Mouse (Mus musculus): ENCODE results near the gene Slc16a14. TPM values are rescaled to one million over a fixed set of nuclear protein-coding genes. Genes with fewer than 3 reads are reported as not detected.
"Not testable (repeated sequence)": the region's sequence is repeated elsewhere in the genome, so short reads cannot be mapped to it uniquely, and the experiment has no call there.

The Slc16a14 gene
- polyA plus RNA-seq (2014; fragmentation: Nextera tagmentation; extraction: Ambion mirVana) = 0.29 and 0.31 TPM in 2 replicates

DNA sequence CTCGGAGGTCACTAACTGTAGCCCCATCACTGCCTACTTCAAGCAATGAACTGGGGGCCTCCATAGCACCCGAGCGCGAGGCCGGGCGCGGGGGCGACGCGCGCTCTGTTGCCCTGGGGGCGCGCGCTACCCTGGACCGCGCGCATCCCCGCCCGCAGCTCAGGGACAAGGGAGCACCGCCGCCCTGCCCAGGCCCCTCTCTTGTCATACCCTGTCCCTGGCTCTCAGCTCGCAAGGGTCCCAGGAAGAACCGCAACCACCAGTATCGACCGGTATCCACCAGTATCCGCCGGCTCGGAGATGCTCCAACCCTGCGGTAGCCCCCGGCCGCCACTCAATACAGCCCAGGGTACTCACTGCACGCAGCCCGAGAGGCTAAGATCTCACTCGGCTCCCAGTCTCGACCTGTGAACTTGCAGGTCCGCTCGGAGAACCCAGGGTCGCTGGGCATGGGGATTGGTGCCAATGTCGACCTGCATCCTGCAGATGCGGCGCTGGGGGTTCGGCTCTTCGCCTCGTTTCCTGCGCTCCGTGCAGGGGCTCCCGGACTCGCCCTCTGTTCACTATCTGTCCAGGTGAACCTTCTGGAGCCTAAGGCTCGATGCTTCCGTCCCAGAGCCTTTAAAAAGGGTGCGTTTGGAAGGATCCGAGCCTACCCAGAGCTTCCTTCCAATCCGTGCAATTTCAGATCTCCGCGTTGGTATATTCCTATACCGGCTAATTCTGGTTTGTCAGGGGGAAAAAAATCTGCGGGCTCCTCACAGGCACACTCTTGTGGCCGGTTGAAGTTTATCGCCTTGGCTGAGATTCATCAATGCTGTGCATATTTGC is at the start of gene Slc16a14:
Slc16a14 (minus strand) TSS at position 632 of the 831 bp plus-strand sequence.
- Histone ChIP-seq H3K4me3 (ENCODE audit: low read depth, low read length) (peak within 1 kb of the TSS; percentile 57), H3K27ac (replicated peaks; ENCODE audit: low read depth, low read length) (no peak within 1 kb of the TSS), H3K9ac (replicated peaks; ENCODE audit: low read length) (peak within 1 kb of the TSS; percentile 58), H3K4me1 (ENCODE audit: control insufficient read depth, insufficient read depth, low read length) (no peaks in the 10 kb centered on the region), H3K9me3 (replicated peaks; ENCODE audit: control insufficient read depth, low read length) (no peaks in the 10 kb centered on the region), H3K27me3 (ENCODE audit: control insufficient read depth, insufficient read depth, low read length) (peaks cover 7% of the 10 kb centered on the region; the same call in 1 of the 2 replicates), H3K4me2 (ENCODE audit: low read depth, low read length) (peak within 1 kb of the TSS; percentile 95), H3K36me3 (replicated peaks; ENCODE audit: control insufficient read depth, insufficient read depth, low read depth, low read length) (no peaks in the 10 kb centered on the region)
- under 1% methylated on average over 54 of the region's 59 CpGs for WGBS
- ATAC-seq (replicated peaks; ENCODE audit: insufficient number of reproducible peaks, low FRiP score, low TSS enrichment, low read depth) = peak; percentile 85
- DNase-seq (ENCODE audit: low spot score) = peak; percentile 84

GRCm38 (mm10) chr1:84961779-84962178 is 26.8 kb upstream of the Slc16a14 start:
- H3K4me1 ChIP-seq (ENCODE audit: control insufficient read depth, insufficient read depth, low read length); ATAC-seq (replicated peaks; ENCODE audit: insufficient number of reproducible peaks, low FRiP score, low TSS enrichment, low read depth); H3K27ac ChIP-seq (replicated peaks; ENCODE audit: low read depth, low read length); H3K4me2 ChIP-seq (ENCODE audit: low read depth, low read length); H3K4me3 ChIP-seq (ENCODE audit: low read depth, low read length); H3K9ac ChIP-seq (replicated peaks; ENCODE audit: low read length); H3K9me3 ChIP-seq (replicated peaks; ENCODE audit: control insufficient read depth, low read length); H3K27me3 ChIP-seq (ENCODE audit: control insufficient read depth, insufficient read depth, low read length); DNase-seq (ENCODE audit: low spot score); H3K36me3 ChIP-seq (replicated peaks; ENCODE audit: control insufficient read depth, insufficient read depth, low read depth, low read length): not testable (repeated sequence)
- 4% methylated on average over 12 of the region's 12 CpGs for WGBS

DNA sequence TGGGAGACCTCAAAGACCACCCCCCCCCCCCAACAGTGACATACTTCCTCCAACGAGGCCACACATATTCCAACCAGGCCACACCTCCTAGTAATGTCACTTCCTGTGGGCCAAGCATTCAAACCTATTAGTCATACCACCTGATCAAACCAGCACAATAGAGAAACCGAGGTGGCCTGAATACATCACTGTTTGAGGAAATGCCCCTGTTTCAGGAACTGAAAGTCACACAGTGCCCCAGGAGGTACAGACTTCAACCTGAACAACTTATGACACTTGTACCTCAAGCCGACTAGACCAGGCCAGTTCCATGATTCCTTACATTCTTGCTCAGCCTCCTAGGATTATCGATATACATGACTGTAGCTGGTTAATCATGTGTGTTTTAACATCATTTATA is 22.8 kb upstream of the Slc16a14 start:
- not testable (repeated sequence) for H3K4me1 ChIP-seq (ENCODE audit: control insufficient read depth, insufficient read depth, low read length); H3K4me2 ChIP-seq (ENCODE audit: low read depth, low read length); H3K9me3 ChIP-seq (replicated peaks; ENCODE audit: control insufficient read depth, low read length); DNase-seq (ENCODE audit: low spot score); H3K27ac ChIP-seq (replicated peaks; ENCODE audit: low read depth, low read length); H3K27me3 ChIP-seq (ENCODE audit: control insufficient read depth, insufficient read depth, low read length); H3K4me3 ChIP-seq (ENCODE audit: low read depth, low read length); H3K9ac ChIP-seq (replicated peaks; ENCODE audit: low read length); ATAC-seq (replicated peaks; ENCODE audit: insufficient number of reproducible peaks, low FRiP score, low TSS enrichment, low read depth); H3K36me3 ChIP-seq (replicated peaks; ENCODE audit: control insufficient read depth, insufficient read depth, low read depth, low read length)
- 81% methylated on average over 4 of the region's 4 CpGs for WGBS

DNA sequence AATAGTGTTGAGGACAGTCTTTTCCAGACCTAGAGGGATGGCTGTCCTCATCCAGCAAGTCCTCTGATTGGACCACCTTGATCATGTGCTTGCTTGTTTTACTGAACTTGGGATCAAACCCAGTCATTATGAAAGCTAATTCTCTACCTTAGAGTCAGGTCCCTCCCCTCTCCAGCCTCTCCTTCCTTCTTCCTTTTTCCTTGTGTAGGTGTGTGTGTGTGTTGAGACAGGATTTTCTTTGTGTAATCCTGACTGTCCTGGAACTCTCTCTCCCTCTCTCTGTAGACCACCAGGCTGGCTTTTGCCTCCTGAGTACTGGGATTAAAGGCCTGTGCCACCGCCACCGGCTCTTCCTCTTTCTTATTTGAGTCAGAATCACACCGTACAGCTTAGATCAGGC is 21.8 kb upstream of the Slc16a14 start:
- H3K9me3 ChIP-seq (replicated peaks; ENCODE audit: control insufficient read depth, low read length); DNase-seq (ENCODE audit: low spot score); H3K4me1 ChIP-seq (ENCODE audit: control insufficient read depth, insufficient read depth, low read length); H3K27me3 ChIP-seq (ENCODE audit: control insufficient read depth, insufficient read depth, low read length); H3K4me3 ChIP-seq (ENCODE audit: low read depth, low read length); H3K27ac ChIP-seq (replicated peaks; ENCODE audit: low read depth, low read length); H3K9ac ChIP-seq (replicated peaks; ENCODE audit: low read length); ATAC-seq (replicated peaks; ENCODE audit: insufficient number of reproducible peaks, low FRiP score, low TSS enrichment, low read depth); H3K36me3 ChIP-seq (replicated peaks; ENCODE audit: control insufficient read depth, insufficient read depth, low read depth, low read length); H3K4me2 ChIP-seq (ENCODE audit: low read depth, low read length): not testable (repeated sequence)
- WGBS = 83% methylated on average over 3 of the region's 3 CpGs

DNA sequence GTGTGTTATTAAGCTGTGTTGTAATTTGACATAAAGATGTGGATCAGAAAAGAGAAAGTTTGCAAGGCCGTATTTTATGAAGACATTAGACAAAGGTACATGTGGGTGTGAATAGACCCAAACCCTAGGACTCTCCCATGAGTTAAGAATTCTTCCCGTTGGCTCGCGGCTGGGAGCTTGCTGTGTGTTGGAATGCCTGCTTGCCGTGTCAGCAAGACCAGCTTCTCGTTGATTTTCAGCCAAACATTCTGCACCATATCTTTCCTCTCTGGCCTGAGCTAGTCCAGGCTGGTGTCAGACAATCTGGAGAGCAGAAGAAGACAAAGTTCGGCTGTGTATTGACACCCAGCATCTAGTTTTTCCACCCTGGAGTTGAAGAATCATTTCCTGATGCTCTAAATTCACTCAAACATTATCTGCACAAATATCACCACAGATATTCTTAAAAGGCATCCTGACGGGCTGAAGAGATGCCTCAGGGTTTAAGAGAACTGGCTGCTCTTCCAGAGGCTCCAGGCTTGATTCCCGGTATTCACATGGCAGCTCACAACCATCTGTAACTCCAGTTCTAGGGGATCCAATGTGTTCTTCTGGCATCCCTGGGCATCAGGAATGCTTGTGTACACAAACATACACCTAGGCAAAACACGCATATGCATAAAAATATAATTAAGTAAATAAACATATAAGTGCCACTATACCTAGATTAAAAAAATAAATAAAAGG is 17.7 kb upstream of the Slc16a14 start:
- DNase-seq (ENCODE audit: low spot score) = no peak

DNA sequence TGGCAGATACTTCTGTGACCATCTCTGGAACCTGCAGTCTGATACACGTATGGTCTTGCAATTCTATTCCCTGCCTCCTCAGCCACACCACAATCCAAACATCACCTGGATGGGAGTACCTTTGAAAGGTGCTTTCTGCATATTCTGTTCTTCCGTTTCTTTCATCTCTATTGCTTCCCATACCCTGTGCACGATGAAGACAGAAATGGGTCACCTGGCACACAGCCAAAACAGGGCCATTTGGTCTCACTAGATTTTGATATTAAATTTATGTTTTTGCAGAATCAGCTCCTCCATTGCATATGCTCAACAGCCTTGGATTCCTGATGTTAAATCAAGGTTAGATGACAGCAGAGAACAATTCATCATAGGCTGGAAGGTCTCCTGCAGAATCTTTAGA is 16.6 kb upstream of the Slc16a14 start:
- WGBS = 79% methylated on average over 3 of the region's 3 CpGs
- Histone ChIP-seq H3K27me3 (ENCODE audit: control insufficient read depth, insufficient read depth, low read length) (no peaks in the 10 kb centered on the region), H3K4me2 (ENCODE audit: low read depth, low read length) (no peak overlapping the region), H3K27ac (replicated peaks; ENCODE audit: low read depth, low read length) (no peak overlapping the region), H3K4me3 (ENCODE audit: low read depth, low read length) (no peak overlapping the region), H3K9me3 (replicated peaks; ENCODE audit: control insufficient read depth, low read length) (0 out of 2 replicates have a peak, but pooled peaks cover under 1% of the 10 kb centered on the region), H3K36me3 (replicated peaks; ENCODE audit: control insufficient read depth, insufficient read depth, low read depth, low read length) (no peaks in the 10 kb centered on the region), H3K9ac (replicated peaks; ENCODE audit: low read length) (no peak overlapping the region), H3K4me1 (ENCODE audit: control insufficient read depth, insufficient read depth, low read length) (no peaks in the 10 kb centered on the region)
- DNase-seq (ENCODE audit: low spot score) (no peak), ATAC-seq (replicated peaks; ENCODE audit: insufficient number of reproducible peaks, low FRiP score, low TSS enrichment, low read depth) (no peak)

More for the DNA sequence above, 17.7 kb upstream of the Slc16a14 start:
- H3K27me3 ChIP-seq (ENCODE audit: control insufficient read depth, insufficient read depth, low read length) = no peaks in the 10 kb centered on the region
- no peak for ATAC-seq (replicated peaks; ENCODE audit: insufficient number of reproducible peaks, low FRiP score, low TSS enrichment, low read depth)
- H3K9ac ChIP-seq (replicated peaks; ENCODE audit: low read length) = no peak overlapping the region
- H3K27ac ChIP-seq (replicated peaks; ENCODE audit: low read depth, low read length) = no peak overlapping the region
- no peak overlapping the region for H3K4me3 ChIP-seq (ENCODE audit: low read depth, low read length)
- H3K9me3 ChIP-seq (replicated peaks; ENCODE audit: control insufficient read depth, low read length) = 0 out of 2 replicates have a peak, but pooled peaks cover 4% of the 10 kb centered on the region
- H3K4me1 ChIP-seq (ENCODE audit: control insufficient read depth, insufficient read depth, low read length) = no peaks in the 10 kb centered on the region
- 81% methylated on average over 10 of the region's 10 CpGs for WGBS
- H3K36me3 ChIP-seq (replicated peaks; ENCODE audit: control insufficient read depth, insufficient read depth, low read depth, low read length) = no peaks in the 10 kb centered on the region
- H3K4me2 ChIP-seq (ENCODE audit: low read depth, low read length) = no peak overlapping the region

DNA sequence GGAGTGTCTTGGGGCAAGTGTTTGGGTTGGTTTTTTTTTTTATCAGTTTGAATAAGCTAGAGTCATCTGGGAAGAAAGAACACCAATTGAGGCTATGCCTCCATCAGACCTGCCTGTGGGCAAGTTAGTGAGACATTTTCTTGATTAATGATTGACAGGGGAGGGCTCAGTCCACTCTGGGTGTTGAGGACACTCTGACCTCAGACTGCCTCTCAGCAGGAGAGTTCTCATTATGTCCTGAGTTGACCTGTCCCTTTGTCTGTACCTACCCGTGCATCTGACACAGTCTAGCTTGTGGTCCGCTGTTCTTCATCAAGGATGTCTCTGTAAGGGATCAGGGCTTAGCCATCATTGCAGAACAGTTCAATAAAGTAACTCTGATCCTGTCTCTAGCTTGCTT is 12.5 kb upstream of the Slc16a14 start:
- no peaks in the 10 kb centered on the region for H3K36me3 ChIP-seq (replicated peaks; ENCODE audit: control insufficient read depth, insufficient read depth, low read depth, low read length)
- H3K4me2 ChIP-seq (ENCODE audit: low read depth, low read length) = no peak overlapping the region
- no peaks in the 10 kb centered on the region for H3K9me3 ChIP-seq (replicated peaks; ENCODE audit: control insufficient read depth, low read length)
- 72% methylated on average over 2 of the region's 2 CpGs for WGBS
- H3K27ac ChIP-seq (replicated peaks; ENCODE audit: low read depth, low read length) = no peak overlapping the region
- H3K4me3 ChIP-seq (ENCODE audit: low read depth, low read length) = no peak overlapping the region
- H3K4me1 ChIP-seq (ENCODE audit: control insufficient read depth, insufficient read depth, low read length) = no peaks in the 10 kb centered on the region
- H3K9ac ChIP-seq (replicated peaks; ENCODE audit: low read length) = no peak overlapping the region
- ATAC-seq (replicated peaks; ENCODE audit: insufficient number of reproducible peaks, low FRiP score, low TSS enrichment, low read depth) = no peak
- no peak for DNase-seq (ENCODE audit: low spot score)
- no peaks in the 10 kb centered on the region for H3K27me3 ChIP-seq (ENCODE audit: control insufficient read depth, insufficient read depth, low read length)

DNA sequence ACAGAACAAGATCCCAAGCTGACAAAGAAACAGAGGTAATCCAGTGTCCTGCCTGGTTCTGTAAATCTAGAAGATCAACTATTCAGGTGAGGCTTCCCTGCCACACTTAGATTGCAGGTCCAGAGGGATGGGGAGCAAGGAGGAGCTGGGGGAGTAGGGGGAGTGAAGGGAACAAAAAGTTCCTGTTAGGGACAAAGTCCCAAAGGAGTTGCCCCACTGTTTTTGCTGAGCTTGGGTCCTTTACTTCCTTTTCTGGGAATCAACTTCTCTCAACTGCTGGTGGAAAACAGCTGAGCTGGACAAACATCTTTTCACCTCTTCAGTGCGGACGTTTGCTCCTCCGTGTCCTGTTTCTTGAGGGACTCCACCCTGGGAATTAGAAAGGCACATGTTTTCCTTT is 11.0 kb upstream of the Slc16a14 start:
- no peak overlapping the region for H3K9ac ChIP-seq (replicated peaks; ENCODE audit: low read length)
- no peak for DNase-seq (ENCODE audit: low spot score)
- H3K4me1 ChIP-seq (ENCODE audit: control insufficient read depth, insufficient read depth, low read length) = no peaks in the 10 kb centered on the region
- no peak overlapping the region for H3K4me2 ChIP-seq (ENCODE audit: low read depth, low read length)
- no peaks in the 10 kb centered on the region for H3K27me3 ChIP-seq (ENCODE audit: control insufficient read depth, insufficient read depth, low read length)
- WGBS = 77% methylated on average over 3 of the region's 3 CpGs
- no peak overlapping the region for H3K27ac ChIP-seq (replicated peaks; ENCODE audit: low read depth, low read length)
- no peak for ATAC-seq (replicated peaks; ENCODE audit: insufficient number of reproducible peaks, low FRiP score, low TSS enrichment, low read depth)
- no peaks in the 10 kb centered on the region for H3K36me3 ChIP-seq (replicated peaks; ENCODE audit: control insufficient read depth, insufficient read depth, low read depth, low read length)
- H3K9me3 ChIP-seq (replicated peaks; ENCODE audit: control insufficient read depth, low read length) = no peaks in the 10 kb centered on the region
- no peak overlapping the region for H3K4me3 ChIP-seq (ENCODE audit: low read depth, low read length)

Measured in embryonic facial prominence, embryonic 11.5 days (tissue).